26 mouse cellular contexts compared by ENCODE assay signal in genomic region chr2:68956146-68956545, GRCm38 (mm10).
"Had no signal": no experiment of that assay in that cellular context is flagged by ENCODE, and none has a peak within 500 bp of the region (broad histone marks: within the 10 kb centered on the region; RNA-seq: fewer than 3 reads in every experiment).

No protein-coding gene starts in this region.

- DNase-seq: layer of hippocampus, adult 9-11 months; liver; lung, adult 18-20 months; lung, postnatal 10 days; lung, postnatal 36 days; retina, postnatal 1 day; right cerebral cortex, postnatal 14 days; right cerebral cortex, postnatal 4 days; thymus, adult 2 months; thymus, postnatal 14 days; thymus, postnatal 4 days had no signal

- H3K4me2 ChIP-seq: limb, embryonic 13.5 days; liver, embryonic 12.5 days; liver, embryonic 15.5 days; lung, embryonic 15.5 days; midbrain, embryonic 13.5 days; neural tube, embryonic 13.5 days had no signal

- H3K9ac ChIP-seq: limb, embryonic 13.5 days; liver, embryonic 12.5 days; liver, embryonic 15.5 days; lung, embryonic 15.5 days; midbrain, embryonic 13.5 days; neural tube, embryonic 13.5 days had no signal

- H3K27me3 ChIP-seq: limb, embryonic 13.5 days; liver, embryonic 12.5 days; liver, embryonic 15.5 days; lung, embryonic 15.5 days; megakaryocyte, embryonic 14.5 days; midbrain, embryonic 13.5 days; neural tube, embryonic 13.5 days had no signal

- H3K4me3 ChIP-seq: layer of hippocampus, adult 2 months; limb, embryonic 10.5 days; limb, embryonic 13.5 days; liver, embryonic 12.5 days; liver, embryonic 15.5 days; lung, embryonic 15.5 days; megakaryocyte, embryonic 14.5 days; midbrain, embryonic 10.5 days; midbrain, embryonic 13.5 days; myocyte; neural tube, embryonic 13.5 days had no signal

- H3K36me3 ChIP-seq: liver, embryonic 15.5 days; lung, embryonic 15.5 days had no signal

- H3K4me1 ChIP-seq: liver, embryonic 12.5 days; lung, embryonic 15.5 days; midbrain, embryonic 10.5 days; midbrain, embryonic 13.5 days had no signal

- ATAC-seq: intestine, embryonic 16.5 days; liver, embryonic 12.5 days; midbrain, embryonic 13.5 days; midbrain, embryonic 16.5 days had no signal

- H3K27ac ChIP-seq: kidney, postnatal 0 days; layer of hippocampus, adult 2 months; limb, embryonic 10.5 days; limb, embryonic 13.5 days; liver, embryonic 12.5 days; liver, embryonic 15.5 days; lung, embryonic 15.5 days; midbrain, embryonic 10.5 days; midbrain, embryonic 13.5 days; neural tube, embryonic 13.5 days; stomach, postnatal 0 days had no signal

- H3K9me3 ChIP-seq: limb, embryonic 10.5 days; limb, embryonic 13.5 days; liver, embryonic 12.5 days; liver, embryonic 15.5 days; lung, embryonic 15.5 days had no signal
